Mouse (Mus musculus) stomach, postnatal 0 days (tissue): ENCODE data around the gene 1700042G07Rik. TPM values are rescaled to one million over a fixed set of nuclear protein-coding genes. Genes with fewer than 3 reads are reported as not detected.

Experiments
- ATAC-seq: fragments of 200-750 bp; cut with Nextera tagmentation; 2 replicates; pipeline ENCODE4 v1.8.0; 2017; ENCODE audit not compliant: low FRiP score, low TSS enrichment
- DNase-seq: peaks from one replicate; pipeline ENCODE4 v3.0.0-alpha.2; 2016; ENCODE audit warnings: low spot score
- H3K27ac ChIP-seq: fragments of 300-500 bp; sonication (generic); replicated peaks from 2 replicates; pipeline ENCODE4 v1.5.1; 2014; ENCODE audit warnings: mild to moderate bottlenecking, control low read depth
- H3K27me3 ChIP-seq: fragments of 300-500 bp; sonication (generic); 2 replicates; pipeline ENCODE4 v1.6.1; 2014; ENCODE audit warnings: low read length; ENCODE audit not compliant: control insufficient read depth, insufficient read depth
- H3K36me3 ChIP-seq: fragments of 300-500 bp; sonication (generic); 2 replicates; pipeline ENCODE4 v1.6.1; 2014; ENCODE audit warnings: low read length, mixed read lengths; ENCODE audit not compliant: control insufficient read depth, insufficient read depth
- H3K4me1 ChIP-seq: fragments of 300-500 bp; sonication (generic); replicated peaks from 2 replicates; pipeline ENCODE4 v1.6.1; 2014; ENCODE audit warnings: antibody characterized with exemption; ENCODE audit not compliant: control insufficient read depth, insufficient read depth
- H3K4me2 ChIP-seq: fragments of 300-500 bp; sonication (generic); replicated peaks from 2 replicates; pipeline ENCODE4 v1.6.1; 2014; ENCODE audit warnings: low read depth, mild to moderate bottlenecking, control low read depth, moderate library complexity
- H3K4me3 ChIP-seq: fragments of 300-500 bp; sonication (generic); 2 replicates; pipeline ENCODE4 v1.5.1; 2014; ENCODE audit warnings: low read depth, low read length, control low read depth
- H3K9ac ChIP-seq: fragments of 300-500 bp; sonication (generic); 2 replicates; pipeline ENCODE4 v1.6.1; 2014; ENCODE audit warnings: mild to moderate bottlenecking, low read length, control low read depth, mixed read lengths
- H3K9me3 ChIP-seq: fragments of 300-500 bp; sonication (generic); 2 replicates; pipeline ENCODE4 v1.6.1; 2016; ENCODE audit warnings: low read length; ENCODE audit not compliant: control insufficient read depth
- CTCF ChIP-seq: IDR thresholded peaks from 2 replicates; pipeline ENCODE4 v1.5.1; 2016; ENCODE audit warnings: antibody characterized with exemption, low read depth, mild to moderate bottlenecking, moderate library complexity
- EP300 ChIP-seq: optimal IDR thresholded peaks from 2 replicates; pipeline ENCODE3; 2016; ENCODE audit warnings: antibody characterized with exemption
- WGBS: fragments of 180-500 bp; shearing (Covaris S2); extraction: QIAGEN DNeasy Blood & Tissue Kit; methylation state at CpG from one replicate; pipeline ENCODE4 v1.1.7; 2014; 5-methylcytosine and 5-hydroxymethylcytosine counted together
- polyA plus RNA-seq: library from polyadenylated mRNA; unstranded; fragments of >200 nt; fragmentation: Nextera tagmentation; extraction: Ambion mirVana; gene quantifications from 2 replicates; pipeline ENCODE4 v1.2.1, GENCODE M21; 2015

Gene 1700042G07Rik
- polyA plus RNA-seq, 1 experiment from 2014 or later: not detected

DNA sequence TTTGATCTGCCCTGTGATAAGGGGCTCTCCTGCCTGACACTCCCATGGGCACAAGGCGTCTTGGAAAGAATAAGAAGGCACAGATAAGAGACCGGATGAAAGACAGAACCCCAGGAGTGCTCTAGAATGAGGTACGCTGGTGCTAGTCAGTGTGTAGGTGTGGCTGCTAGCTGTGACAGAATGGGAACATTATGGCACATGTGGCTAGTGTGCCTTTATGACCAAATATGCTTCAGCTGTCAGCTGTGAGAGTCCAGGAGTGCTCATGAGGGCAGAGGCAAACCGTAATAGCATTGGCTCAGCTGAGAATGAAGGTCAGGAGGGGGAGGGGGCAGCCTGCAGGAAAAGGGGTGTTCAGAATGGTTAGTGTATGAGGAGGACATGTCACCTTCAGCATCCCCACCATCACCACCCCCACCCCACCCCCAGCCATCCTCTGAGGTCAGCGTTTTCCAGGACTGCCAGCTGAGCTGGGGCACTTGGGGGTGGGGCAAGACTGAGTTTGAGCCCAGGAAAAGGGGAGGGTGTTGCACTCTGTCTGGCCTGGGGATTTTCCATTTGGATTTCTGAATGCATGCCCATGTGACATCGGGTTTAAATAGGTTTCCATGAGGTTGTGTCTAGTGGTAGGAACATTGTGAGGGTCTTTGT, 1.4 kb downstream of the 1700042G07Rik start:
- Histone ChIP-seq H3K27ac (peak overlapping the region; percentile 85), H3K9me3 (no peaks in the 10 kb centered on the region), H3K4me1 (peaks cover 15% of the 10 kb centered on the region), H3K4me2 (no peak overlapping the region), H3K9ac (no peak overlapping the region), H3K36me3 (no peaks in the 10 kb centered on the region), H3K27me3 (no peaks in the 10 kb centered on the region), H3K4me3 (no peak overlapping the region)
- WGBS: 42% methylated on average over 6 of the region's 6 CpGs
- peak; percentile 64 for DNase-seq
- ATAC-seq: 0 out of 2 replicates have a peak, but pooled peaks have one; percentile 9
- TF ChIP-seq EP300 (no peak), CTCF (no peak)

DNA sequence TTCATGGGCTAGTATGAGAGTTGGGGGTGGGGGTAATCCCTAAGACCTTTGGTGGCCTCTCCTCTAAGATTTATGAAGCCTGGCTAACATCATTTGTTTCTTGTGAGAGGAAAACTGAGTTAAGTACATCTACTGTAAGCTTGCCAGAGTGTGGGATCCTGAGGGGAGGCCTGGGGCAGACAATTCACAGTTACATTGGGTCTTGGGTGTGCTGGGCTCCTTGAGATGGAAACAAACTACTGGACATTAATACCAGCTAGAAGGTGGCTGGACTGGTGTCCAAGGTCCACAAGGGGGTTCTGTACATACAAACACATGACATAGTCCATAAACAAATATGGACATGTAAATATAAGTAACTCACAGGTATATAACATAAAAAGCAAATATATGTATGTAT, 2.0 kb downstream of the 1700042G07Rik start:
- Histone ChIP-seq H3K4me3 (no peak overlapping the region), H3K9ac (no peak overlapping the region), H3K27me3 (no peaks in the 10 kb centered on the region), H3K4me2 (no peak overlapping the region), H3K4me1 (peaks cover 15% of the 10 kb centered on the region), H3K27ac (peak overlapping the region; percentile 85), H3K36me3 (no peaks in the 10 kb centered on the region), H3K9me3 (no peaks in the 10 kb centered on the region)
- no peak for DNase-seq
- TF ChIP-seq CTCF (no peak), EP300 (no peak)
- ATAC-seq: no peak

DNA sequence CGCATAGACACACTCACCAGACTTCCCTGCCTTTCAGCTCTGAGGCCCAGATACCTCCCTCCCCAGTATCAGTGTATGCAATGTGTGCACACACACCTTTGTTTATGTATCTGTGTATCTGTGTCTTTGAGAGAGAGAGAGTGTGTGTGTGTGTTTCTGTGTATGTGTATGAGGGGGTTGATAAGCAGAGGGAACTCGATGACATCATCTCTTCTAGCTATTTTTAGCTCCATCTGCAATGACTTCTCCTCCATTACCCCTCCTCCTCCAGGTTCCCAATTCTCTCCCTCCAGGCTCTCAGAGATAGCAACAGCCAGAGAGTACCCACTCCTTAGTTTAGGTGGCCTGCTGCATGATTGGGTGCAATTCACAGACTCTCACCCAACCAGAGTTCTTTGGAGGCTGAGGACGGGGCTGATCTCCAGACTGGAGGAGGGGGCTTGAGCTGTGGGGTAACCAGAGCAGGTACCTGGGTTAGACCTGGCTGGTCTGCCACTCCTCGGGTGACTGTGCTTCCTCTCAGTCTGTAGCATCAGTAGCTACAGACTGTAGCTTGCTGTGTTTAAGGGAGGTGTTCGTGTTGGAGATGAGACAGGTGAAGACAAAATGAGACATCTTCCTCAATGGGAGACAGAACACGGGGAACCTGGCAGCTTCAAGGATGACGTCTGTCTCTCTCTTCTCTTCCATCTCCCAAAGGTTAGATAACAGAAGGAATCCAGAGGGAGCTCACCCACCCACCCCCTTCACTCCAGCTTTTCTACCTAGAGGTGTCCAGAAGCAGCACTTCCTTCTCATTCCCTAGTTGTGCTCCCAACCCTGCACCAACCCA, 2.8 kb downstream of the 1700042G07Rik start:
- no peak for TF ChIP-seq EP300
- no peak for TF ChIP-seq CTCF
- 43% methylated on average over 7 of the region's 7 CpGs for WGBS
- Histone ChIP-seq H3K27ac (peak overlapping the region; percentile 85), H3K4me3 (no peak overlapping the region), H3K4me2 (peak overlapping the region; percentile 44), H3K9me3 (no peaks in the 10 kb centered on the region), H3K9ac (peak overlapping the region; percentile 43), H3K27me3 (no peaks in the 10 kb centered on the region), H3K36me3 (no peaks in the 10 kb centered on the region), H3K4me1 (peaks cover 15% of the 10 kb centered on the region)
- ATAC-seq (peak; percentile 83), DNase-seq (peak; percentile 56)

DNA sequence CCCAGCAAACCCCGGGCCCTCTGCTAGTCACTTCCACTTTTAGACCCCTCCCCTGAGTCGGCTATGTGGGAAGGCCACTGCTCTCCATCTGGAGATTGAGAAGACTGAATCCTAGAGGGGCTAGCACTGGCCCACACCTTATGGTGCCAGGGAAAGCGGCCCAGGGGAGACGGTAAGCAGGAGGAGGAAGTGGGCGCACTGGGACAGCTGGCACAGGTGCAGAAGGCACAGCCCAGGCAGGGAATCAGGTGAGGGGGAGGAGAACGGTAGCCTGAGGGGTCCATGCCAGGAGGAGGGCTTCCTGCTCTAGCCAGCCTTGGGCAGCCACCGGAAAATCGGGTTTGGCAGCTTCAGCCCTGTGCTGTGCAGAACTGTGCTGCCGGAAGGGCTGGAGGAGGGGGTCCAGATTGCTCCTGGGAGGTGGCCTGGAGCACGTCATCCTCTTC, 3.4 kb downstream of the 1700042G07Rik start:
- DNase-seq (peak; percentile 93), ATAC-seq (peak; percentile 89)
- WGBS: 12% methylated on average over 10 of the region's 10 CpGs
- TF ChIP-seq CTCF (no peak), EP300 (no peak)
- Histone ChIP-seq H3K27me3 (no peaks in the 10 kb centered on the region), H3K4me2 (peak overlapping the region; percentile 44), H3K4me1 (peaks cover 15% of the 10 kb centered on the region), H3K27ac (peak overlapping the region; percentile 85), H3K4me3 (no peak overlapping the region), H3K9ac (peak overlapping the region; percentile 43), H3K36me3 (no peaks in the 10 kb centered on the region), H3K9me3 (no peaks in the 10 kb centered on the region)

DNA sequence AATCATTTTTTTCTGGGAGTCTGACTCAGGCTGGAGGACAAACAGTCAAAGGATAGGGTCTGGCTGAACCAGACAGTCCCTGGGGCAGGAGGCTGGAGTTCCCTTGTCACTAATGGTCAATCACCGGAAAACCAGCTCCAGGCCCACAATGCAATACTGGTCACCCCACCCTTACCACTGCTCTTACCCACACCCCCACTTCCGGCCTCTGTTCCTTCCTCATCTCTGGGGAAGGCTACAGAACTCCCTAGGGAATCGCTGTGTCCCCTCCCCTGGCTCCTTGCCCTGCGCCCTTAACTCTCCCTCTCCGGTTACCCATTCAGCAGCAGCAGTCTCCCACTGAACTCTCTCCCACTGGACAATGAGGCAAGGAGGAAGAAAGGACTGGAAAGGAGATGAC, 4.0 kb downstream of the 1700042G07Rik start:
- DNase-seq: peak; percentile 64
- 28% methylated on average over 5 of the region's 5 CpGs for WGBS
- ATAC-seq: peak; percentile 24

DNA sequence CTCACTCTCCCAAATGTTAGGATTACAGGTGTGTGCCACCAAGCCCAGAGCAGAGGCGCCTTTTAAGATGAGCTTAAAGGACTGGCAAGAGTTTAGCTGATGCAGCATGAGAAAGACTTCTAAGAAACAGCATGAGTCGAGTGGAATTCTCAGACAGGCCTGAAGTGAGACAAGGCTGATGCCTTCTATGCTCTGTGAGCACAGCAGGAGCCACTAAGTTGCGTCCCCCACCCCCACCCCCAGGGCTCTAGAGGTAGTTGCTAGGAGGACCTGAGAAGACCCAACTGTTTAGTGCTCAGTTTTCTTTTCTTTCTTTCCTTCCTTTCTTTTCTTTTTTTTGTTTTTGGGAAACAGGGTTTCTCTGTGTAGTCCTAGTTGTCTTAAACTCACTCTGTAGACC, 8.9 kb downstream of the 1700042G07Rik start:
- Histone ChIP-seq H3K9me3 (no peaks in the 10 kb centered on the region), H3K27me3 (no peaks in the 10 kb centered on the region), H3K9ac (no peak overlapping the region), H3K4me1 (peaks cover 3% of the 10 kb centered on the region; the same call in 1 of the 2 replicates), H3K36me3 (no peaks in the 10 kb centered on the region), H3K4me3 (no peak overlapping the region), H3K27ac (no peak overlapping the region), H3K4me2 (no peak overlapping the region)
- no peak for TF ChIP-seq CTCF
- no peak for DNase-seq
- 62% methylated on average over 3 of the region's 3 CpGs for WGBS
- no peak for ATAC-seq

More for the DNA sequence above, 4.0 kb downstream of the 1700042G07Rik start:
- H3K27me3 ChIP-seq: no peaks in the 10 kb centered on the region
- H3K9me3 ChIP-seq: no peaks in the 10 kb centered on the region
- no peaks in the 10 kb centered on the region for H3K36me3 ChIP-seq
- peaks cover 15% of the 10 kb centered on the region for H3K4me1 ChIP-seq
- H3K4me2 ChIP-seq: peak overlapping the region; percentile 44
- H3K4me3 ChIP-seq: no peak overlapping the region
- peak overlapping the region; percentile 85 for H3K27ac ChIP-seq
- TF ChIP-seq CTCF (no peak), EP300 (no peak)
- peak overlapping the region; percentile 31; the same call in 1 of the 2 replicates for H3K9ac ChIP-seq
